Mouse (Mus musculus) cerebellum, adult 9-11 months (tissue): ENCODE results near the gene Dnah1.

ENCODE experiments used
- DNase-seq: peaks from one replicate; pipeline ENCODE4 v3.0.0; 2022

The Dnah1 gene

GRCm38 (mm10) chr14:31233070-31233995 lies 90.4 kb downstream of the Dnah1 start:
- no peak for DNase-seq

- DNase-seq = no peak
Observed at GRCm38 (mm10) chr14:31232404-31233069, 91.2 kb downstream of the Dnah1 start.

- no peak for DNase-seq
Observed at GRCm38 (mm10) chr14:31230442-31230841, 93.3 kb downstream of the Dnah1 start.

GRCm38 (mm10) chr14:31228234-31228633 lies 95.5 kb downstream of the Dnah1 start:
- no peak for DNase-seq

GRCm38 (mm10) chr14:31226978-31227377 lies 96.7 kb downstream of the Dnah1 start:
- no peak for DNase-seq

- peak; percentile 89 for DNase-seq
Observed at GRCm38 (mm10) chr14:31217666-31218065, 106.0 kb downstream of the Dnah1 start, which contains the start of gene Sema3g. TSS of gene Sema3g (plus strand) at chr14:31217860.

GRCm38 (mm10) chr14:31216846-31217245 lies 106.8 kb downstream of the Dnah1 start, which contains the start of gene Nisch:
TSS of gene Nisch (minus strand) at chr14:31216946.
- no peak for DNase-seq

- peak; percentile 79 for DNase-seq
Observed at GRCm38 (mm10) chr14:31215157-31216002, 108.3 kb downstream of the Dnah1 start.

GRCm38 (mm10) chr14:31214684-31215083 lies 109.0 kb downstream of the Dnah1 start:
- no peak for DNase-seq

- no peak for DNase-seq
Observed at GRCm38 (mm10) chr14:31213868-31214267, 109.8 kb downstream of the Dnah1 start.

GRCm38 (mm10) chr14:31212499-31212898 lies 111.2 kb downstream of the Dnah1 start:
- DNase-seq = no peak

GRCm38 (mm10) chr14:31211854-31212253 lies 111.8 kb downstream of the Dnah1 start:
- no peak for DNase-seq
